Comparison of ENCODE assay signal across 11 mouse cellular contexts in the genomic region with DNA sequence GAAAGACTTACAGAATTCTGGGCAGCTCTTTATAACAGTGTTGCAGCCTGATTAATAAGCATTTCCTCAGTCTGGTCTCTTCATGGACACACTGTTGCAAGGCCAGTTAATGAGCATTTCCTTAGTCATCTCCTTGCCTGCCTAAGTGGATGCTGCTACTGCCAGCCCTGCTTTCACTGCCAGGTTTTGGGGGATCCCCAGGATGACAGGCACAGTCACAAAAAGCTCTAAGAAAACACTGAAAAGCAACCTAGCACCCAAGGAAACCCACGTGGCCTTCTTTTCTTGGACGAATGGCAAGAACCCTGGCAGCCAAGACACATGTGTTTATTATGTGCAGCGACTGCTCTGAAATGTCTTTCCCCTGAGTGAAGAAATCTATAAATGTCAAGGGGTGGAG. TPM values are rescaled to one million over a fixed set of nuclear protein-coding genes. Genes with fewer than 3 reads are reported as not detected.
DNase-seq lines count a peak whose midpoint lies in the region; ATAC-seq and TF ChIP-seq lines count a peak whose summit lies in the region.
"Had no signal": no experiment of that assay in that cellular context is flagged by ENCODE, and none has a peak within 500 bp of the region (broad histone marks: within the 10 kb centered on the region; RNA-seq: fewer than 3 reads in every experiment).

No protein-coding gene starts in this region.

- no peaks in the 10 kb centered on the region for H3K36me3 ChIP-seq in hindbrain, postnatal 0 days (ENCODE audit: insufficient read depth, low read length)
- H3K36me3 ChIP-seq in hindbrain, embryonic 12.5 days, result no peaks in the 10 kb centered on the region

- no peak for TF ChIP-seq CTCF in hindbrain, postnatal 0 days (IDR thresholded peaks at IDR 0.05; ENCODE audit: low read depth)

- no peaks in the 10 kb centered on the region for H3K27me3 ChIP-seq in hindbrain, postnatal 0 days (ENCODE audit: insufficient read depth, low read length)
- no peaks in the 10 kb centered on the region for H3K27me3 ChIP-seq in hindbrain, embryonic 12.5 days

- peak; percentile 49; the same call in 1 of the 2 replicates for ATAC-seq in hindbrain, postnatal 0 days
- ATAC-seq in hindbrain, embryonic 12.5 days (ENCODE audit: low FRiP score), result no peak

- H3K4me3 ChIP-seq in hindbrain, postnatal 0 days (ENCODE audit: low read length), result no peak overlapping the region
- H3K4me3 ChIP-seq in hindbrain, embryonic 12.5 days, result no peak overlapping the region

- no peaks in the 10 kb centered on the region for H3K4me1 ChIP-seq in hindbrain, postnatal 0 days (ENCODE audit: insufficient read depth, low read length)
- H3K4me1 ChIP-seq in hindbrain, embryonic 12.5 days, result no peaks in the 10 kb centered on the region

- 55% methylated on average over 3 of the region's 3 CpGs for WGBS in hindbrain, postnatal 0 days
- 77% methylated on average over 3 of the region's 3 CpGs for WGBS in hindbrain, embryonic 12.5 days

- no peaks in the 10 kb centered on the region for H3K9me3 ChIP-seq in hindbrain, postnatal 0 days (ENCODE audit: low read length)
- H3K9me3 ChIP-seq in hindbrain, embryonic 12.5 days (replicated peaks), result no peaks in the 10 kb centered on the region

- intact Hi-C loops in left cerebral cortex, postnatal 4 days (cut with DNase I), result no loop called here

- H3K4me2 ChIP-seq in hindbrain, postnatal 0 days (ENCODE audit: low read depth, low read length), result no peak overlapping the region
- H3K4me2 ChIP-seq in hindbrain, embryonic 12.5 days (replicated peaks), result no peak overlapping the region

- no peak overlapping the region for H3K9ac ChIP-seq in hindbrain, postnatal 0 days (replicated peaks; ENCODE audit: low read length)
- H3K9ac ChIP-seq in hindbrain, embryonic 12.5 days, result no peak overlapping the region

- peak; percentile 66 for DNase-seq in hindbrain, postnatal 0 days (ENCODE audit: low spot score)
- peak; percentile 26 for DNase-seq in 3134 (ENCODE audit: extremely low read depth, insufficient read length, low spot score)
- peak; percentile 67 for DNase-seq in Muller cell, postnatal 12 days (ENCODE audit: inconsistent ontology term)
- DNase-seq in left cerebral cortex, postnatal 4 days, result peak; percentile 13
- no peak for DNase-seq in kidney, adult 8-10 months
- DNase-seq in urinary bladder, postnatal 10 days (ENCODE audit: low spot score), result no peak
- DNase-seq: embryo, embryonic 11 days; kidney, postnatal 25 days; thymus, postnatal 25 days had no signal

- no peak overlapping the region for H3K27ac ChIP-seq in hindbrain, postnatal 0 days
- H3K27ac ChIP-seq in hindbrain, embryonic 12.5 days, result no peak overlapping the region
- H3K27ac ChIP-seq: macrophage had no signal

RNA-seq across cellular contexts. Expression of a gene that starts 41.8 kb away (rescaled TPM):
- total RNA-seq in hindbrain, postnatal 0 days (2014; rRNA removed), result 15.3 and 17.7 TPM in 2 replicates
- 4.8 and 4.9 TPM in 2 replicates for polyA plus RNA-seq in hindbrain, postnatal 0 days (2015; fragmentation: Nextera tagmentation; extraction: Ambion mirVana)
- 9.3 and 11.6 TPM in 2 replicates for polyA plus RNA-seq in hindbrain, embryonic 12.5 days (2016; fragmentation: Nextera tagmentation; extraction: Ambion mirVana)
- 10 to 100 TPM; 10.1 to 12.4 TPM for total RNA-seq in left cerebral cortex, postnatal 4 days (2021)
- polyA plus RNA-seq: macrophage had no signal

Comparison
In these comparisons a context has a peak if more than half of its experiments do, and no peak if none do; other contexts are left out.
1. DNase-seq: peak in hindbrain, postnatal 0 days (single experiment), 3134 (single experiment), Muller cell, postnatal 12 days (single experiment) and left cerebral cortex, postnatal 4 days (single experiment); none in kidney, adult 8-10 months (0 of 2) and urinary bladder, postnatal 10 days (single experiment).